Mouse (Mus musculus) A20 (cell line): Measurements from ENCODE around the gene Ube2u.
"Not testable (repeated sequence)": the region's sequence is repeated elsewhere in the genome, so short reads cannot be mapped to it uniquely, and the experiment has no call there.

Source experiments
- DNase-seq: peaks from one replicate; pipeline ENCODE4 v3.0.0-alpha.2; 2011; ENCODE audit warnings: low read depth, low spot score

Gene Ube2u

GRCm38 (mm10) chr4:100478592-100479321, at the start of gene Ube2u:
Gene Ube2u, plus strand, starts transcription at chr4:100478849.
- DNase-seq: no peak

GRCm38 (mm10) chr4:100429371-100429900, 49.2 kb upstream of the Ube2u start:
- DNase-seq: no peak

- DNase-seq: no peak
These were observed 43.1 kb upstream of the Ube2u start for GRCm38 (mm10) chr4:100435281-100436168.

GRCm38 (mm10) chr4:100436169-100436547, 42.5 kb upstream of the Ube2u start:
- no peak for DNase-seq

- DNase-seq: no peak
These were observed 31.8 kb upstream of the Ube2u start for GRCm38 (mm10) chr4:100446897-100447296.

GRCm38 (mm10) chr4:100462493-100463120, 16.0 kb upstream of the Ube2u start:
- no peak for DNase-seq

- no peak for DNase-seq
These were observed 9.8 kb downstream of the Ube2u start for GRCm38 (mm10) chr4:100488447-100488846.

GRCm38 (mm10) chr4:100495176-100495575, 16.5 kb downstream of the Ube2u start:
- no peak for DNase-seq

GRCm38 (mm10) chr4:100496521-100496920, 17.9 kb downstream of the Ube2u start:
- no peak for DNase-seq

GRCm38 (mm10) chr4:100498192-100498591, 19.5 kb downstream of the Ube2u start:
- no peak for DNase-seq

- DNase-seq: not testable (repeated sequence)
These were observed 20.5 kb downstream of the Ube2u start for GRCm38 (mm10) chr4:100499037-100499601.

GRCm38 (mm10) chr4:100503337-100503736, 24.7 kb downstream of the Ube2u start:
- no peak for DNase-seq

- no peak for DNase-seq
These were observed 39.0 kb downstream of the Ube2u start for GRCm38 (mm10) chr4:100517646-100518045.

- no peak for DNase-seq
These were observed 43.9 kb downstream of the Ube2u start for GRCm38 (mm10) chr4:100522534-100522933.

- DNase-seq: no peak
These were observed 46.1 kb downstream of the Ube2u start for GRCm38 (mm10) chr4:100524741-100525140.

GRCm38 (mm10) chr4:100526296-100526695, 47.6 kb downstream of the Ube2u start:
- no peak for DNase-seq

- DNase-seq: no peak
These were observed 48.4 kb downstream of the Ube2u start for GRCm38 (mm10) chr4:100527086-100527485.

GRCm38 (mm10) chr4:100527554-100528001, 48.9 kb downstream of the Ube2u start:
- DNase-seq: no peak

- DNase-seq: no peak
These were observed 55.0 kb downstream of the Ube2u start for GRCm38 (mm10) chr4:100533607-100534006.

GRCm38 (mm10) chr4:100534946-100535345, 56.3 kb downstream of the Ube2u start:
- DNase-seq: no peak

- peak; percentile 22 for DNase-seq
These were observed 59.2 kb downstream of the Ube2u start for GRCm38 (mm10) chr4:100537898-100538297.

- DNase-seq: no peak
These were observed 60.8 kb downstream of the Ube2u start for GRCm38 (mm10) chr4:100539483-100539882.
